Comparison of ENCODE assay signal across 11 mouse cellular contexts in genomic region chr8:121332436-121332835, GRCm38 (mm10).
DNase-seq lines count a peak whose midpoint lies in the region; ATAC-seq lines count a peak whose summit lies in the region.
"Had no signal": no experiment of that assay in that cellular context is flagged by ENCODE, and none has a peak within 500 bp of the region (broad histone marks: within the 10 kb centered on the region; RNA-seq: fewer than 3 reads in every experiment).

No protein-coding gene starts in this region.

- no peak overlapping the region for H3K4me3 ChIP-seq in embryonic facial prominence, embryonic 12.5 days
- H3K4me3 ChIP-seq: embryonic facial prominence, embryonic 15.5 days; hindbrain, embryonic 12.5 days; liver, embryonic 15.5 days had no signal

- H3K9me3 ChIP-seq in embryonic facial prominence, embryonic 12.5 days = 0 out of 2 replicates have a peak, but pooled peaks cover 4% of the 10 kb centered on the region
- H3K9me3 ChIP-seq: embryonic facial prominence, embryonic 15.5 days; hindbrain, embryonic 12.5 days had no signal

- H3K4me1 ChIP-seq in embryonic facial prominence, embryonic 12.5 days = peaks cover 21% of the 10 kb centered on the region
- H3K4me1 ChIP-seq: liver, embryonic 15.5 days had no signal

- no peak overlapping the region for H3K9ac ChIP-seq in embryonic facial prominence, embryonic 12.5 days
- H3K9ac ChIP-seq: embryonic facial prominence, embryonic 15.5 days; hindbrain, embryonic 12.5 days; liver, embryonic 15.5 days had no signal

- H3K36me3 ChIP-seq in embryonic facial prominence, embryonic 12.5 days = no peaks in the 10 kb centered on the region
- H3K36me3 ChIP-seq: embryonic facial prominence, embryonic 15.5 days; hindbrain, embryonic 12.5 days; liver, embryonic 15.5 days had no signal

- intact Hi-C loops in heart, postnatal 14 days (cut with DNase I) = loop anchor here (5.0 kb wide), 1 partner anchor 70 kb away; no protein-coding TSS in a partner anchor

- H3K27ac ChIP-seq in embryonic facial prominence, embryonic 12.5 days = peak overlapping the region; percentile 33; the same call in 1 of the 2 replicates
- H3K27ac ChIP-seq: embryonic facial prominence, embryonic 15.5 days; hindbrain, embryonic 12.5 days; liver, embryonic 15.5 days had no signal

- no peak for ATAC-seq in embryonic facial prominence, embryonic 12.5 days (ENCODE audit: insufficient number of reproducible peaks, insufficient read depth, low FRiP score, low TSS enrichment)

- 38% methylated on average over 8 of the region's 8 CpGs for WGBS in embryonic facial prominence, embryonic 12.5 days

- DNase-seq in adrenal gland, adult (ENCODE audit: inconsistent age in 2 of 2, low spot score in 1 of 2) = peak; percentile 62 to 71
- no peak for DNase-seq in adrenal gland, postnatal 4 days (ENCODE audit: low spot score in 2 of 2)
- peak; percentile 66 to 67 for DNase-seq in heart, postnatal 14 days
- peak; percentile 72 to 81 for DNase-seq in kidney, postnatal 4 days
- no peak for DNase-seq in urinary bladder, adult 2 months (ENCODE audit: low spot score)
- DNase-seq in thymus, postnatal 0 days (ENCODE audit: low spot score) = no peak
- DNase-seq in urinary bladder, adult 18-20 months (ENCODE audit: low spot score in 2 of 2) = no peak

- H3K27me3 ChIP-seq in embryonic facial prominence, embryonic 12.5 days = no peaks in the 10 kb centered on the region
- H3K27me3 ChIP-seq: embryonic facial prominence, embryonic 15.5 days had no signal

- H3K4me2 ChIP-seq in embryonic facial prominence, embryonic 12.5 days (replicated peaks) = no peak overlapping the region
- H3K4me2 ChIP-seq: embryonic facial prominence, embryonic 15.5 days; hindbrain, embryonic 12.5 days; liver, embryonic 15.5 days had no signal

Comparison
In these comparisons a context has a peak if more than half of its experiments do, and no peak if none do; other contexts are left out.
1. DNase-seq: peak in adrenal gland, adult (2 of 2), heart, postnatal 14 days (2 of 2) and kidney, postnatal 4 days (2 of 2); none in adrenal gland, postnatal 4 days (0 of 2), urinary bladder, adult 2 months (single experiment), thymus, postnatal 0 days (single experiment) and urinary bladder, adult 18-20 months (0 of 2).